Mouse (Mus musculus): ENCODE results near the gene Cep44. TPM values are rescaled to one million over a fixed set of nuclear protein-coding genes. Genes with fewer than 3 reads are reported as not detected.

Cep44 gene
- 30.9 TPM for polyA plus RNA-seq (2014; fragmentation: Illumina TruSeq; extraction: RNeasy Lipid Tissue Mini Kit (QIAGEN cat#74804); ENCODE audit: low read depth, low replicate concordance)

GRCm38 (mm10) chr8:56550558-56551360 is at the start of gene Cep44, which contains the start of gene Fbxo8:
Cep44 (minus strand) TSS chr8:56551047.
Fbxo8 (plus strand) TSS chr8:56551090.

Other genes with a start within 250 kb of the Cep44 start
- gene Fbxo8, start within 50 bp of the Cep44 start, polyA plus RNA-seq (2014; fragmentation: Illumina TruSeq; extraction: RNeasy Lipid Tissue Mini Kit (QIAGEN cat#74804); ENCODE audit: low read depth, low replicate concordance): 167 TPM

Measured in sigmoid colon, adult 10 weeks (tissue).